Mouse (Mus musculus) neutrophil, adult 5-6 weeks (primary cell): ENCODE results near the gene Fars2. TPM values are rescaled to one million over a fixed set of nuclear protein-coding genes. Genes with fewer than 3 reads are reported as not detected.
"Not testable (repeated sequence)": the region's sequence is repeated elsewhere in the genome, so short reads cannot be mapped to it uniquely, and the experiment has no call there.

Experiments used
- ATAC-seq: fragments of 151-379, 151-347 bp; 2 replicates; pipeline ENCODE4 v1.8.0; 2017; ENCODE audit warnings: mild to moderate bottlenecking, moderate TSS enrichment; ENCODE audit not compliant: insufficient number of reproducible peaks, poor library complexity, low FRiP score, severe bottlenecking; ENCODE audit errors: extremely low read depth
- total RNA-seq: library from RNA; stranded (forward); fragments of 200-1000 nt; gene quantifications from 2 replicates; pipeline ENCODE4 v1.2.3, GENCODE M21; 2017

The Fars2 gene
- total RNA-seq, 1 experiment from 2014 or later = 26.5 TPM

- no peak for ATAC-seq
These were observed 200.6 kb downstream of the Fars2 start for GRCm38 (mm10) chr13:36317824-36318223.

- no peak for ATAC-seq
These were observed 207.4 kb downstream of the Fars2 start for GRCm38 (mm10) chr13:36324624-36325023.

GRCm38 (mm10) chr13:36326539-36326938, 209.3 kb downstream of the Fars2 start:
- no peak for ATAC-seq

- no peak for ATAC-seq
These were observed 212.7 kb downstream of the Fars2 start for GRCm38 (mm10) chr13:36329871-36330270.

GRCm38 (mm10) chr13:36330542-36330941, 213.3 kb downstream of the Fars2 start:
- ATAC-seq = no peak

- no peak for ATAC-seq
These were observed 217.5 kb downstream of the Fars2 start for GRCm38 (mm10) chr13:36334748-36335147.

GRCm38 (mm10) chr13:36351529-36351928, 234.3 kb downstream of the Fars2 start:
- no peak for ATAC-seq

- no peak for ATAC-seq
These were observed 240.3 kb downstream of the Fars2 start for GRCm38 (mm10) chr13:36357469-36357868.

- no peak for ATAC-seq
These were observed 244.2 kb downstream of the Fars2 start for GRCm38 (mm10) chr13:36361419-36361818.

- not testable (repeated sequence) for ATAC-seq
These were observed 248.5 kb downstream of the Fars2 start for GRCm38 (mm10) chr13:36365719-36366118.

GRCm38 (mm10) chr13:36366304-36366703, 249.1 kb downstream of the Fars2 start:
- ATAC-seq = no peak

GRCm38 (mm10) chr13:36367712-36368491, 250.7 kb downstream of the Fars2 start:
- ATAC-seq = no peak

- ATAC-seq = no peak
These were observed 251.6 kb downstream of the Fars2 start for GRCm38 (mm10) chr13:36368799-36369198.

GRCm38 (mm10) chr13:36369400-36369799, 252.2 kb downstream of the Fars2 start:
- no peak for ATAC-seq

- ATAC-seq = no peak
These were observed 266.0 kb downstream of the Fars2 start for GRCm38 (mm10) chr13:36383236-36383635.

- ATAC-seq = no peak
These were observed 268.9 kb downstream of the Fars2 start for GRCm38 (mm10) chr13:36386074-36386473.

GRCm38 (mm10) chr13:36391936-36392335, 274.7 kb downstream of the Fars2 start:
- no peak for ATAC-seq

- no peak for ATAC-seq
These were observed 275.5 kb downstream of the Fars2 start for GRCm38 (mm10) chr13:36392666-36393065.

GRCm38 (mm10) chr13:36401011-36401410, 283.8 kb downstream of the Fars2 start:
- no peak for ATAC-seq

- no peak for ATAC-seq
These were observed 296.1 kb downstream of the Fars2 start for GRCm38 (mm10) chr13:36413276-36413675.

GRCm38 (mm10) chr13:36415176-36415575, 298.0 kb downstream of the Fars2 start:
- ATAC-seq = no peak
